Mouse (Mus musculus): Measurements from ENCODE around the gene Pard6b. TPM values are rescaled to one million over a fixed set of nuclear protein-coding genes. Genes with fewer than 3 reads are reported as not detected.
A peak's percentile ranks its signal among the peaks of the same experiment; 100 is the strongest.
"Not testable (repeated sequence)": the region's sequence is repeated elsewhere in the genome, so short reads cannot be mapped to it uniquely, and the experiment has no call there.

Pard6b gene
- total RNA-seq, 4 experiments from 2014 or later = 0.73 to 1.8 (median 1.2) TPM

DNA sequence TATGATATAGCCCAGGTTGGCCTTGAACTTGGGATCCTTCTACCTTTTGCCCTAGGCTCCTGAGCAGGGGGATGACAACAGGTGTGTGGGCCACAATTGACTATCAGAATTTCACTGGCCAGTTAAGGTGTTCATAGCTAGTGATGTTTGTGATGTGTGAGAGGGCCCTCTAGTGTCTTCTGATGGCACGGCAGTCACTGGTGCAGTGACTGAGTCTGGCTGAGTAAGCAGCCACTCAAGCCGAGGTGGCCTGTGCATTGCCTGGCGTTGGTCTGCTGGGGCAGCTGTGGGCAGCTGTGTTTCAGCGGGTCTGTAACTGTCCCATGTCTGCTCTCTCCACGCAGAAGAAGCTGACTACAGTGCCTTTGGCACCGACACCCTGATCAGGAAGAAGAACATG, 17.2 kb downstream of the Pard6b start:
- peak; percentile 32 to 37 for DNase-seq (ENCODE audit: low spot score in 2 of 2)

DNA sequence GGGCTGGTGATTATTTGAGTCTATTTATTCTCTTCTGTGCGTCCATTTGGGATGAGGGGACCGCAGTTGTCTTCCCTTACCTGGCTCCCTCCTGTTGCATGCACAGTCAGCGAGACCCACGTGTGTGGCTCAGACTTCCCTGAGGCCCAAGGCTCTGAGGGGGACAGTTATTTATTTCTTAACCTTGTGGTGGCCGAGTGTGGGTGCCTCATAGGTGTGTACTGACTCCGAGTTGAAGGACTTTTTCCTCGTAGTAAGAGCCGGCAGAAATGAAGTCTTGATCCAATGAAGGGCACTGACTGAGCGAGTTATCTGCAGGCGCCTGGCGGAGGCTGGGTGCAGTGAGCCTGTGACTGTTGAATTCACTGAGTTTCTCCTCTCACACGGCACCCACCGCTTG, 19.2 kb downstream of the Pard6b start:
- DNase-seq (ENCODE audit: low spot score in 2 of 2) = no peak

DNA sequence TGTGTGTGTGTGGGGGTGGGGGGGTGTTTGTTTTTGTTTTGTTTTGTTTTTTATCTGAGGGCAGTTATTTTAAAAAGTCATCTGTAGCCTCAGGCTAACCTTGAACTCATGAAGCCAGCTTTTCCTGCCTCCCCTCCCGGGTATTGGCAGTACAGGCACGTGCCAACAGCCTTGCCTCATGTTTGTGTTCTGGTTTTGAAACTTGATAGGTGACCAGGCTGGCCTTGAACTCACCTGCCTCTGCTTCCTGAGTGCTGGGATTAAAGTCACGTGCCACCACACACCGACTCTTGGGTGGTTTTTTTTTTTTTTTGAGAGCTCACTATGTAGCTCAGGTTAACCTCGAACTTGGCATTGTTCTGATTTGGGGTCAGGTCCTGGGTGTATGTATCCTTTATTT, 21.0 kb downstream of the Pard6b start:
- DNase-seq (ENCODE audit: low spot score in 2 of 2) = no peak

DNA sequence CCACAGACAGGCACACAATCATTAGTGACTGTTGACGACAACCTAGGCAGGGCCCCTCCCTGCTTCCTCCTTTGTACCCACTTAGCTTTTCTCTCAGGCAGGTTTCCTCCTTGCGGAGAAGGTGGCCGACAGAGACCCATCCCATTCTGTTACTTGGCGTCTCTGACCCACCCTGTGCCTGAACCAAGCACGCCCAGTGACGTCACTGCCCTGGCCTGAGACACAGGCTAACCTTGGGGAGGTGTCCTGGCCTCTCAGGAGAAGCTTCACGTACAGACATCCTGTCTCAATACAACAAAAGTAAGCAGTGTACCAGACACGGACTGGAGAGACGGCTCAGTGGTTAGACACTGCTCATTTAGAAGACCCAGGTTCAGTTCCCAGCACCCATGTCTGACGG, 22.5 kb downstream of the Pard6b start:
- DNase-seq (ENCODE audit: low spot score in 2 of 2) = no peak

DNA sequence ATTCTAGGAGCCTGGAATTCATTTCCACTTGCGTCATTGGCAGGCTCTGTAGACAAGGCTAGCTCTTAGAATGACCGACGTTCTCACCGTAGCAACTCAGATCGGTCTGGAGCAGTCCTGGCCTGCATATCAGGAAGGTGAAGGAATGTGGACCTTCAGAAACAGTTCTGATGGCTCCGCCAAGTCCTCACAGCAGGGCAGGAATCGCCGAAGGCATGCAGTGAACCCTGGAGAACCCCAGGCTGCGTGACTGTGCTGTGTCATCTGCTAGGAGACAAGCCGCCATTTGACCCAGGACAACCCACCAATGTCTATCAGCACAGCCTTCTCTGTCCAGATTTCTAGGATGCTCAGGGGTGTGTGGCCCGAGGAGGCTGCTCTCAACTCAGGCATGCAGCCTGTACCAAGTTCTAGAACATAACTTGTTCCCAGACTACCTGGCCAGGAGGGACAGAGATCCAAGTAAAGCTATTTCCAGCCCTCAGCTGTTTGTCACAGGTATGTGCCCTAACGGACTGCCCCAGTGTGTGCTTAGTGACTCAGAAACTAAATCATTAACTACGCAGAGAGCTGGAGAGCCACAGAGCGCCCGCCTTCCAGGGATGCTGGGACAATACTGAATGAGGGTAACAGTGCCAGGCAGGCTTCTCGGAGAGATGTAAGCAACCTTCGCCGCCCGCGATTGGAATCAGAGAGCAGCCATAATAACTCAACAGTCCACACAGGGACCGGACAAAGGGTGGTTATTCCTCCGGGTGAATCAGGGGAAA, 23.8 kb downstream of the Pard6b start:
- DNase-seq (ENCODE audit: low spot score in 2 of 2) = no peak

DNA sequence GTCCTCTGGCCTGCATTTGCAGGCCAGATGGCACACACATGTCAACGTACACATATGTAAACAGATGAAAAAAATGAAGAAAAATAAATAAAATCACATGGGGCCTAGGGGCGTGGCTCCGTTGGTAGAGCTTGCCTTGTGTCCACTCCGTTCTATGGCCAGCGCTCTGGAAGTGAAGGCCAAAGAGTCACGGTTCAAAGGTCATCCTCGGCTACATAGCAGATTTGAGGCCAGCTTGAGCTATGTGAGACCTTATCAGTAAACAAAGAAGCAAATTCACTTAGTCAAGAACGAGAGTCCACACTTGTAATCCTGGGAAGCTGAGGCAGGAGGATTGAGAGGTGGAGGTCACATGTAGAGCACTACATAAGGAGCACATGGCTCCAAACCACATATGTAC, 24.5 kb downstream of the Pard6b start:
- DNase-seq (ENCODE audit: low spot score in 2 of 2) = no peak

DNA sequence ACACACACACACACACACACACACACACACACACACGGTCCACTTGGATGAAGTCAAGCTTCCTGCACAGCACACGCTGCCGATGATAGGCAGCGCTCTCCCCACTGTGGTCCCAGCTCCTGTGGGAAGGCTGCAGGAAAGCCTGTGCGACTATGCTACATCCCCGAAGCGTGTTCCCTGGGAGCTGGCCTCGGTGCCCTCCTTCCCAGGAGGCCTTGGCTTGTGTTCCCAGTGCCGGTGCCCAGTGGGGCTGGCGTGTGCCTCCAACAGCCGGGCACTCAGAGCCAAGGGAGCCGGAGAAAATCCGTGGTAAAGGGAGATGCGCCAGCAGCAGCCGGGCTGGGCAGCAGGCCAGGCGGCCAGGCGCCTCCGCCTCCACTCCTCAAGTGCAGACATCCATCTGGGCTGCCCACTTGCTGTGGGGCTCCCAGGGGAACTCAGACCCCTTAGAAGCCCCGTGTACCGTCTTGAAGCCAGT, 25.9 kb downstream of the Pard6b start:
- DNase-seq (ENCODE audit: low spot score in 2 of 2) = peak; percentile 68 to 86

DNA sequence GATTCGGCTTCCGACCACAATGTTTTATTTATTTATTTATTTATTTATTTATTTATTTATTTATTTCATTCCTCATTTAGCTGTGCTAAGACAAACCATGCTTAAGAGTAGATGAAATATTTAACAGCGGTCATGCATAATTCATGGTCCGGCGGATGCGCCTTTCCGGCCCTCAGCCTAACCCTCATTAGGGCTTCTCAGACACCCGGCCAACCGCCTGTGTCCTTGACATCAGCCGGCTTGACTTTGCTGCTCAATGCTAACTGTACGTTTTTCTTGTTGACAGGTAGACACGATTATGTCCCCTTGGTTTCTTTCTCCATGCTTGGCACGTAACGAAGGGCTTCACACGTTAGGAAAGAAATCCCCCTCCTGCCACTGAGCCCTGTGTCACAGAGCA, 26.6 kb downstream of the Pard6b start:
- DNase-seq (ENCODE audit: low spot score in 2 of 2) = no peak

DNA sequence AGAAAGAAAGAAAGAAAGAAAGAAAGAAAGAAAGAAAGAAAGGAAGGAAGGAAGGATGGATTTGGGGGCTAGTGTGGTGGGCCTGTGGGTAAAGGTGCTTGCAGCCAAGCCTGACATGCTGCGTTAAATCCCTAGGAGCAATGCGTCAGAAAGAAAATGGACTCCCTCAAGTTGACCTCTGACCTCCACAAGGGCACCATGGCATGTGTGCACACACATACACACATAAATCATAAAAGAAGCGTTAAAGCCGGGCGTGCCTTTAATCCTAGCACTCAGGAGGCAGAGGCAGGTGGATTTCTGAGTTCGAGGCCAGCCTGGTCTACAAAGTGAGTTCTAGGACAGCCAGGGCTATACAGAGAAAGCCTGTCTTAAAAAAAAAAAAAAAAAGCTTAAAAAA, 27.1 kb downstream of the Pard6b start:
- DNase-seq (ENCODE audit: low spot score in 2 of 2) = not testable (repeated sequence)

DNA sequence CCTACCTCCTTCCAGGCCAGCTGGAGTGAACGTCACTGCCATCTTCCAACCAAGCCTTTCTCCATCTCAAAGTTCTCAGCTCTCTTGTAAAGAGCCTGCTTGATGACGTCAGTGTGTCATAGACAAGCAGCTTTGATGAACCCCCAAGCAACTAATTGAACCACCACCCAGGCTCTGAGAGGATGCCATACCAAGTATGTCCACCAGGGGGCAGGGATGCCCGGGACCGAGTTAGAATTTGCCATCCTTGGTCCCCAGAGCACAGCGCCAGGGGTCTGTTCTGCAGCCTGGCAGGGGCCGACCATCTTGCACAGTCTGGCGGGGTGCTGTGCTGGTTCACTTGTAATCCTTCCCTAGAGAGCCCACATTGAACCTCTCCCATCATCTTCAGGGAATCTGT, 31.1 kb downstream of the Pard6b start:
- peak; percentile 26 to 39 for DNase-seq (ENCODE audit: low spot score in 2 of 2)

DNA sequence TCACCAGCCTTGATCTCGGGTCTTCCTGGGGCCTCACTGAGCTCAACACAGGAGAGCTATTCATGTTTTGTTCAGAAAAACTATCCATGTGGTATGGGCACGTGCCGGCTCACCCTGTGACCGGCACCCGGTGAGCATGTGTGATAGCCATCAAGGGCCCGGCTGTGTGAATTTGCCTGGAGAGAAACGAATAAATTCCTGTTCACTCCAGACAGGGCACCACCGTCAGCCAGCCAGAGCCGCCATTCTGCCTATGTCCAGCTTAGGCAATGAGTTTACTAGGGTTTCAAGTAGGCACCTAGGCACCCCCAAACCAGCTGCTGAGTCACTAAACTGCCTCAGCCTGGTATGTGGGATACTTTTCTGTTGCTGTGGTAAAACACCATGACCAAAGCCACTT, 32.5 kb downstream of the Pard6b start:
- DNase-seq (ENCODE audit: low spot score in 2 of 2) = no peak

DNA sequence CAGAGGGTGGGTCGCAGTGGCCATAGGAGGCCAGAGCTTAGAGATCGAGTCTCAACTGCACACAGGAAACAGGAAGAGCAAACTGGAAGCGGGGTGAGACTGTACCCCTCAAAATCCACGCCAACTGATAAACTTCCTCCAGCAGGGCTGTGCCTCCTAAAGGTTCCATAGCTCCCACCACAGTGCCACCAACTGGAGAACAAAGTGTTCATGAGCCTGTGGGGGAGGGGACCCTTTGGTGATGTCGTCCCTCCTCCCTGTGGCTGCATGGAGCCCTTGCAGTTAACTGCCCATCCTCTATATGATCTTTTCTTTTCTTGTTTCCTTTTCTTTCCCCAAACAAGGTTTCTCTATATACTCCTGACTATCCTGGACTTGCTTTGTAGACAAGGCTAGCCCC, 32.9 kb downstream of the Pard6b start:
- no peak for DNase-seq (ENCODE audit: low spot score in 2 of 2)

DNA sequence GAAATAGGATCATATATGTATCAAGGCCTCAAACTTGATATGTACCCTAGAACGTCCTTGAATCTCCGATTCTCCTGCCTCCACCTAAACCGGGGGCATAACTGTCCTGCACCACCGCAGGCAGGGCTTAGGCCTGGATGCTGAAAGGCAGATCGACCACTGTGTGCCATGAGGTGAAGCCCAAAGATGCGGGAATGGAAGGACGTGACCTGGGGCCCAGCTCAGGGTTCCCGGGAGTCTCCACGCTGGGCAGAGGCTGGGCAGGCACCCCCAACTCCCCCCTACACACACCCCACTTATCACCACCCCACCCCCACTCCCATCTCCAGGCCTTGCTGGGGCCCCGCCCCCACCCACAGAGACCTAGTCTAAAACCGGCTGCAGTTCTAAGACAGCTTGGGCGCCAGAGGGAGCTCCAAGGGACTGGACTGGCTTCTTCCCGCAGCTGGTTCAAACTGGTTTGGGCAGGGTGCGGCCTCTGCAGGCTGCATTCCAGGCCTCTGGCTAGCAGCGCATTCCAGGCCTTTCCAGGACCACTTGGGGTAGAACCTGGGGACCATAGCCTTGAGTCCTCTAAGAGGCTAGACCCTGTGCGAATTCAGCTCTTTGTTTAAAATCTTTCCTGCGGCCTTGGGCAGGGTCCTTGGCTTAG, 34.0 kb downstream of the Pard6b start:
- DNase-seq (ENCODE audit: low spot score in 2 of 2) = peak; percentile 12 to 17

DNA sequence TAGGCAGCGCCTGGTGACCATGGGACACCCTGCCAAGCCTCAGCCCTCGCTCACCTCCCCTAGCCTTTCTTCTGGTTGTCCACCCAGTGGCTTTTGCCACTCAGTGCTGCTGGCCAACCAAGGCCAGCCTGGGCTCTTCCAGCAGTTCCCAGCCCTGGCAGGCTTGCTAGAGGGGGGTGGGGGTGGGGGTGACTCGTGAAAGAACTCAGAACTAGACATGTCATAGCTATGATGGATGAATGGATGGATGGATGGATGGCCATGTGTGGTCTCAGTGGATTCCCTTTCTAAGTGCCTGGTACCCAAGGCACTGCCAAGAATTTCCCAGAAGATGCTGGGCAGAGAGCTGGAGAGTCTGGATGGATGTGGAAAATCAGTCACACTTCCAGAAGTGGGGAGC, 35.0 kb downstream of the Pard6b start:
- no peak for DNase-seq (ENCODE audit: low spot score in 2 of 2)

DNA sequence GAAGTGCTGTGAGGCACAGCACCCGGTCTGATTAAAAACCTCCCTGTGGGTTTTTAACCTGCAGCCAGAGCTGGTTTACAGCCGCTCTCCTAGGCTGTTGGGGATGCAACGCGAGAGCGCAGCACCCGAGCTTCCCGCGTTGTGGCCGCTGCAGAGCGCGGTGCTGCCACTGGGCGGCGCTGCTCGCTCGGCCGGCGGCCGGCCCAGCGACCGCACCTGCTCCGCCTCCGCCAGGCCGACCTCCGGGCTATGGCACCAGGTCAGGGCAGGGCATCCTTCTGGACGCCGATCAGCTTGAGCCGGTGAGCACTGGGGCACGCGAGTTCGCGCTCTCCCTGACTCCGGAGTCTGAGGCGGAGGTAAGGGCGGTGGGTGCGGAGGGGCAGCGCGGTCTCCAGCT, 36.3 kb downstream of the Pard6b start:
- DNase-seq (ENCODE audit: low spot score in 2 of 2) = peak in 1 of 2 experiments; percentile 11

DNA sequence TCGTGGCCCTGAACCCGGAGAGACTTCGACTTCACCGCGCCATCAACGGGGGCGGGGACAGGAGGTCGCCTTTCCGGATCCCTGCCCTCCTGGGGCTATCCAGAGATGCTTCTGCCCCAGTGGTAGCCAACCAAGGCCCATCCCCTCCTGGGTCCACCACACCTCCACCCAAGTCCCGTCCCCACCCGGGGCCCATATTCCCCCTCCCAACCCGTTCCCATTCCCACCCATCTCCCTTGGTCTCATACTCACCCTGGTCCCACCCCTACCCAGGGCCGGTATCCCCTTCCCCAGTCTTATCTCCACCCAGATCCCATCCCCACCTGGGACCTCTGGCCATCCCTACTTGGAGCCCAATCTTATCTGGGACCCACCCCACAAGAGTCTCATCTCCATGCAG, 36.7 kb downstream of the Pard6b start:
- no peak for DNase-seq (ENCODE audit: low spot score in 2 of 2)

DNA sequence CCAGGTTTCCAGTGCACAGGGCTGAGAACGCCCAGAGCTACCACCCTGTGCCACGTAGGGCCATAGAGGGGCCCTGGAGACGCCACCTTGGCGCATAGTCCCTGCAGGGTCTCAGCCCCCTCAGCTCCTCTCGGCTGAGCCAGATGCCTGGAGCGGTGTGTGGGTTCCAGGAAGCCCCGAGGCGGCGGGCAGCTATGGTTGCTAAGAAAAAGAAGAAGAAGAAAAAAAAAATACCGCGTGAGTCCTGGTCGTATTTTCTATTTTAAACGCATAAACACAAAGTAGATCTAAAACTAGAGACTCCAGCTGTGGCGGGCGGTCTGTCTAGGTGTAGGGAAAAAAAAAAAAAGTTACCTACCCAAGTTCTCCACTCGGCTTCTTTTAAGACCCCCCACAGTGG, 37.2 kb downstream of the Pard6b start:
- DNase-seq (ENCODE audit: low spot score in 2 of 2) = no peak

DNA sequence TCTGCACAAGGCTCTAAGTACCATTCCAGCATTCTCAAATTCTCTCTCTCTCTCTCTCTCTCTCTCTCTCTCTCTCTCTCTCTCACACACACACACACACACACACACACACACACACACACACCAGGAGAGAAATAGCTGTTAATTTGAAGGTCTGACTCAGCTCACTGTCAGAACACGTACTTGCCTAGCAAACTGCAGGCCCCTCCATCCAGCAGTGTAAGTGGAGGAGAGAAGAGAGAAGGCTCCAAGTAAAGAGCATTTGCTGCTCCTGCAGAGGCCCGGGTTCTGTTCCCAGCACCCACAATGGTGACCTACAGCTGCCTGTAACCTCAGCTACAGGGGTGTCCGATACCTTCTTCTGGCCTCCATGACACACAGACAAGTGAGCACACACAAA, 37.7 kb downstream of the Pard6b start:
- no peak for DNase-seq (ENCODE audit: low spot score in 2 of 2)

DNA sequence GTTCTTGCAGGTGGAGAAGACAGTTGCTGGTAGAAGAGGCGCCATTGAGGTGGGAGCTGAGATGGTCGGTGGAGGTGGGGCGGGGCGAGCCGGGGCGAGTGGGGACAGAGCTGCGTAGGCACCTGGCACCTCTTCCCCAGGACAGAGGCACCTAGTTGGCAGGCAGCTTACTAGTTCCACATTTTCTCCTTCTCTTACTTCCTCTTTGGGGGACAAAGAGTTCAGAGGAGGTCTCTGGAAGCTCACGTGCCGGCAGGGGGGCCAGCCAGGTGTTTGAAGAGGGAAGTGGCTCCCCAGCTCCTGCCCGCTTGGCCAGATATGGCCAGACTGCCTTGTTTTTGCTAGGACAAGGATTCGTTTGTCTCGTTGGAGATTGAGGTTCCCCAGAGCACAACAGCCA, 38.3 kb downstream of the Pard6b start:
- DNase-seq (ENCODE audit: low spot score in 2 of 2) = no peak

DNA sequence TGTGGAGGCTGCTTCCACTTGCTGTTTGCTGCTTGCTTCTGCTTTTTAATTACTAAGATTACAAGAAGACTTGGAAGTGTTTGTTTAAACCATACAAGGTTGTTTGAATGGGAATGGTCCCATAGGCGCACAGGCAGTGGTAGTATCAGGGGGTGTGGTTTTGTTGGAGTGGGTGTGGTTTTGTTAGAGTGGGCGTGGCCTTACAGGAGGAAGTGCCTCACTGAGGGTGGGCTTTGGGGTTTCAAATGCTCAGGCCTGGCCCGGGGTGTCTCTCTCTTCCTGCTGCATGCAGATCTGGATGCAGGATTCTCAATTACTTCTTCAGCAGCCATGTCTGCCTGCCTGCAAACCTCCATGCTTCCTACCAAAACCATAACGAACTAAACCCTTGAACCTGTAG, 40.1 kb downstream of the Pard6b start:
- no peak for DNase-seq (ENCODE audit: low spot score in 2 of 2)

DNA sequence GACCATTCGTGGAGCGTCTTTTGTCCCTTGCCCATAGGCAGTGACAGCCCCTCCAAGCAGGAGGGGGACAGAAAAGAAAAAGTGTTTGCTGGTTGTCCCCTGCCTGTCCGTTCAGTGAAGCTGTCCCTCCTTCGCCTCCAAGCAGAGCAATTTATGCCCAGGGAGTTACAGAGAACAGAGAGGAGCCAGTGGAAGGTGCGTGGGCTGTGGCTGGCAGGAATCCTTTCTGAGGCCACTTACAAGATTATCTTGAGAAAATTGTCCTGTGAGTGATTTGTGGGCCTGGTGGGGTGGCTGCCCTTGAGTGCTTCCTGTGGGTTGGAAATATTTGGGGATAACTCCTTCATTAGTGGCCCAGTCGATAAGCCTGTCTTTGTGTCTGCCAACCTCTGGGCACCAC, 42.8 kb downstream of the Pard6b start:
- no peak for DNase-seq (ENCODE audit: low spot score in 2 of 2)

DNA sequence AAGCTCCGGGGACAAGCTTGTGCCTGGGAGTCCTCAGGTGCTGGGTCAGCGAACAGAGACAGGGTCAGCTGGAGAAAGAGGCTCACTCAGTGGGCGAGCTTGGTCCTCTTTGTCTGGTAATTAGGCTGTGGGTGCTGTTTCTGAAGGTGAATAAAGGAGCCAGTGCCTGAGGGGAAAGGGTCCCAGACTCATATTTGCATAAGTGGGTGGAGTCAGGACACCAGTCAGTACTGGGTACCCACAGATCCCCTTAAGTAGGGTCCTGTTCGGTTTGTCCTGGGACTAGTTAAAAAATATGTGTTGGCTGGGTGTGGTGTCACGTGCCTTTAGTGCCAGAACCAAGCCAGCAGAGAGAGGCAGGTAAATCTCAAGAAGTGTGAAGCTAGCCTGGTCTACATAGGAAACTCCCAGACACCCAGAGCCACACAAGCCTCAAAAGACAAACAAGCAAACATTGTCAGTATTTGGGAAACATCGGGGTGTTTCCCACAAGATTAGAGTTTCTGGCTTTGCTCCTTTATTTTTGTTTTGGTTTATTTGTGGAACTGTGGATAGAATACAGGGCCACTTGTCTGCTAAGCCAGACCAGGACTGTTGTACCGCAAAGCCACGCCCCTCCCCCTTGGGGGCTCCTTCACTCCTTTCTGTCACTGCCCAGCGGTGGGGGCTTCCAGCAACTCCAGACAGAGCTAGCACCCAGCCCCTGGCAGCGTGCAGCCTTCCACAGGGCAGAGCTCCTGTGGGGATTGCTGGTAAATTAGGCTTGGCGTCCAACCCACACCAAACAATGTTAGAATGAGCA, 44.7 kb downstream of the Pard6b start:
- DNase-seq (ENCODE audit: low spot score in 2 of 2) = no peak
